Mouse (Mus musculus) liver, postnatal 0 days (tissue): Measurements from ENCODE around the gene Mef2d. TPM values are rescaled to one million over a fixed set of nuclear protein-coding genes. Genes with fewer than 3 reads are reported as not detected.
A peak's percentile ranks its signal among the peaks of the same experiment; 100 is the strongest.

ENCODE experiments used
- ATAC-seq: fragments of 200-750 bp; cut with Nextera tagmentation; 2 replicates; pipeline ENCODE4 v1.8.0; 2017; ENCODE audit warnings: mild to moderate bottlenecking, moderate library complexity
- DNase-seq: peaks from one replicate; pipeline ENCODE4 v3.0.0-alpha.2; 2016
- H3K27ac ChIP-seq: fragments of 300-500 bp; sonication (generic); 2 replicates; pipeline ENCODE4 v1.5.1; 2014; ENCODE audit warnings: antibody characterized with exemption, moderate library complexity, mild to moderate bottlenecking, low read depth
- H3K27me3 ChIP-seq: fragments of 300-500 bp; sonication (generic); 2 replicates; pipeline ENCODE4 v1.6.1; 2014; ENCODE audit warnings: low read length, control low read depth, mixed read lengths; ENCODE audit not compliant: insufficient read depth
- H3K36me3 ChIP-seq: fragments of 300-500 bp; sonication (generic); replicated peaks from 2 replicates; pipeline ENCODE4 v1.6.1; 2014; ENCODE audit warnings: mild to moderate bottlenecking, control low read depth, low read length, moderate library complexity, mixed read lengths; ENCODE audit not compliant: insufficient read depth
- H3K4me1 ChIP-seq: fragments of 300-500 bp; sonication (generic); 2 replicates; pipeline ENCODE4 v1.6.1; 2014; ENCODE audit warnings: antibody characterized with exemption, mild to moderate bottlenecking, control low read depth; ENCODE audit not compliant: insufficient read depth
- H3K4me2 ChIP-seq: fragments of 300-500 bp; sonication (generic); 2 replicates; pipeline ENCODE4 v1.6.1; 2014; ENCODE audit warnings: low read depth, mild to moderate bottlenecking, low read length, moderate library complexity, mixed read lengths
- H3K4me3 ChIP-seq: fragments of 300-500 bp; sonication (generic); 2 replicates; pipeline ENCODE4 v1.5.1; 2014; ENCODE audit warnings: low read depth, low read length
- H3K9ac ChIP-seq: fragments of 300-500 bp; sonication (generic); replicated peaks from 2 replicates; pipeline ENCODE4 v1.6.1; 2014; ENCODE audit warnings: mild to moderate bottlenecking, moderate library complexity
- H3K9me3 ChIP-seq: fragments of 300-500 bp; sonication (generic); 2 replicates; pipeline ENCODE4 v1.6.1; 2016; ENCODE audit warnings: mild to moderate bottlenecking, control low read depth, low read length, mixed read lengths
- CTCF ChIP-seq: sonication (generic); IDR thresholded peaks from 2 replicates; pipeline ENCODE4 v1.5.1; 2016; ENCODE audit warnings: antibody characterized with exemption, low read depth
- EP300 ChIP-seq: IDR thresholded peaks from 2 replicates; pipeline ENCODE4 v1.6.1; 2016; ENCODE audit warnings: antibody characterized with exemption, low read depth, mild to moderate bottlenecking
- WGBS: fragments of 180-500 bp; shearing (Covaris S2); extraction: QIAGEN DNeasy Blood & Tissue Kit; methylation state at CpG from one replicate; pipeline ENCODE4 v1.1.7; 2014; ENCODE audit not compliant: insufficient replicate concordance; 5-methylcytosine and 5-hydroxymethylcytosine counted together
- polyA plus RNA-seq: library from polyadenylated mRNA; unstranded; fragments of >200 nt; fragmentation: Nextera tagmentation; extraction: Ambion mirVana; gene quantifications from 2 replicates; pipeline ENCODE4 v1.2.1, GENCODE M21; 2015

Mef2d gene
- polyA plus RNA-seq, 1 experiment from 2014 or later: 5.7 TPM

DNA sequence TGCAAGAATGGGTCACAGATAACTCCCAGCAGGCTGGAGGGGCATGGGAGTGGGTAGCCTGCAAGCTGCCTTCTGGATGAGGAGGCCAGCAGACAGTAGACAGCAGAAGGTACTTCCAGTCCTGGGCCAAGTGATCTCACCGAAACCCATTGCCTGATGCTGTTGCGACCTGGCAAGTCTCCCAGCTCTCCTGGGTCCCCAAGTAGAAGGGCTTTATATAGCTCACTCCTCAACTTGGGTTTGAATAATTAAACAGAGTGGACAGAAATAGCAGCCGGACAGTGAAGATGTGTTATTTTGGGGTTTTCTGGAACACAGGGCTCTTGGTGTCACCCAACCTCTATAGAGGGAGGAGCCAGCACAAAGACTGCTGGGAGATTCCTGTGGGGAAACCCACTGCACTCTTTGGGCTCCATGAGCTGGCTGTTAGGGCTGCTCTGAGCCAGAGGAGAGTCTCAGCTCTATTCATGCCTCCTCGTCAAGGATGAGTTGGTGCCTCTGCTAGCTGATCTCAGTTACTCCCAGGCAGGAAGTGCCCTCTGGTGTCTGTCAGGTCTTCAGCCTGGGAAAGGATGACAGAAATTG lies 8.9 kb upstream of the Mef2d start:
- Histone ChIP-seq H3K4me1 (peaks cover 9% of the 10 kb centered on the region), H3K36me3 (no peaks in the 10 kb centered on the region), H3K9ac (no peak overlapping the region), H3K4me3 (no peak overlapping the region), H3K27ac (no peak overlapping the region), H3K4me2 (no peak overlapping the region), H3K9me3 (no peaks in the 10 kb centered on the region), H3K27me3 (no peaks in the 10 kb centered on the region)
- 59% methylated on average over 4 of the region's 4 CpGs for WGBS
- ATAC-seq (no peak), DNase-seq (no peak)
- TF ChIP-seq CTCF (peak; percentile 36), EP300 (no peak)

DNA sequence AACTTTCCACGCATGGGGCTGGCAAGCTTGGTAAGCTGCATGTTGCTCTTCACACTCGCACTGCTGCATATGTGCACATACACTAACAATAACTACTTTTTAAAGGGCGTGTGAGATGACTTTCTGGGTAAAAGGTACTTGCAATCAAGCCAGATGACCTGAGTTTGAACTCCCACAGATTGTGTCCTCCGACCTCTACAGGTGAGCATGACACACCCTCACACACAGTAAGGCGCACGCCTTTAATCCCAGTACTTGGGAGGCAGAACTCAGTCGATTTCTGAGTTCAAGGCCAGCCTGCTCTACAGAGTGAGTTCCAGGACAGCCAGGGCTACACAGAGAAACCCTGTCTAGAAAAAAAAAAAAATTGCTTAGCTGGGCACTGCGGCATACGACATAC lies 5.8 kb upstream of the Mef2d start:
- DNase-seq (no peak), ATAC-seq (peak; percentile 16)
- H3K9me3 ChIP-seq: no peaks in the 10 kb centered on the region
- H3K4me1 ChIP-seq: peaks cover 32% of the 10 kb centered on the region
- no peak overlapping the region for H3K27ac ChIP-seq
- no peak overlapping the region for H3K4me2 ChIP-seq
- H3K4me3 ChIP-seq: no peak overlapping the region
- H3K9ac ChIP-seq: no peak overlapping the region
- 67% methylated on average over 9 of the region's 9 CpGs for WGBS
- no peaks in the 10 kb centered on the region for H3K27me3 ChIP-seq
- TF ChIP-seq EP300 (no peak), CTCF (no peak)
- no peaks in the 10 kb centered on the region for H3K36me3 ChIP-seq

DNA sequence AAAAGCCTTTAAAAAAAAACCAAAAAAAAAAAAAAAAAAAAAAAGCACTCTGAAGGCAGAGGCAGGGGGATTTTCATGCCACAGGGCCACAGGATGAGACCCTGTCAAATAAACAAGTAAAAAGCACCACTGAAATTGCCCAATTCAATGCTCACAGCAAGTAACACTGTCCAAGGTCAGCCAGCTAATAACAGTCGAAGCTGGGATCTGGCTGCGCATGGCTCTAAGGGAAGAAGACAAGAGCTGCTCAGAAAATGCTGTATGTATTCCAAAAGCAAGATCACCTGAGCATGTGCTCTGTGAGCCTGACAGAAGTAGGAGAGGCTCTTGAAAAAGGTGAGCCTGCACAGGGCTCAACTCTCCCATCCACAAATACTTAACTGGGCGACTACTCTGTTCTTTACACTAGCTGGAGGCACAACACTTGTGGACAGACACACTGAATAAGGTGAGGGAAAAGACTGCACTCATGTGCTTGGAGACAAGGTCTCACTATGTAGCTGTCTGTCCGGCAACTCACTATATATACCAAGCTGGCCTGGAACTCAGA lies 5.2 kb upstream of the Mef2d start:
- Histone ChIP-seq H3K27me3 (no peaks in the 10 kb centered on the region), H3K9ac (no peak overlapping the region), H3K27ac (peak overlapping the region; percentile 31), H3K4me2 (peak overlapping the region; percentile 79; the same call in 1 of the 2 replicates), H3K9me3 (no peaks in the 10 kb centered on the region), H3K36me3 (no peaks in the 10 kb centered on the region), H3K4me3 (no peak overlapping the region), H3K4me1 (peaks cover 35% of the 10 kb centered on the region)
- no peak for ATAC-seq
- WGBS: 66% methylated on average over 4 of the region's 4 CpGs
- TF ChIP-seq CTCF (no peak), EP300 (no peak)
- DNase-seq: no peak

DNA sequence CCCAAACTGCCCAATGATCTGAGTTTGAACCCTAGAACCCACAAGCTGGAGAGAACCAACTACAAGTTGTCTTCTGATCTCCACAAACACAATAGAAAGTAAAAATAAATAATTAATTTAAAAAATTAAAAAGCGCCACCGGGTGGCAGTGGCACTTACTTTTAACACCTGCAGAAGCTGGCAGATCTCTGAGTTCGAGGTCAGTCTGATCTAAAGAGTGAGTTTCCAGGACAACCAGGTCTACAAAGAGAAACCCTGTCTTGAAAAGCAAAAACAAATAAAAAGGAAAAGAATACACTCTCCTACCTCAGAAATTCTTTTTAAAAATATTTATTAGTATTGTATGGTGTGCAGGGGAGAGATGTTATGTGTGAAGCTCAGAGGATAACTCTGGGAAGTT lies 4.4 kb upstream of the Mef2d start:
- no peak for ATAC-seq
- Histone ChIP-seq H3K27ac (peak overlapping the region; percentile 97), H3K4me2 (peak overlapping the region; percentile 79), H3K4me3 (peak overlapping the region; percentile 48), H3K4me1 (peaks cover 35% of the 10 kb centered on the region), H3K9me3 (no peaks in the 10 kb centered on the region), H3K27me3 (no peaks in the 10 kb centered on the region), H3K36me3 (no peaks in the 10 kb centered on the region), H3K9ac (no peak overlapping the region)
- no peak for DNase-seq
- TF ChIP-seq CTCF (no peak; the same call in 1 of the 2 replicates), EP300 (no peak)
- WGBS: 8% methylated on average over 3 of the region's 3 CpGs

DNA sequence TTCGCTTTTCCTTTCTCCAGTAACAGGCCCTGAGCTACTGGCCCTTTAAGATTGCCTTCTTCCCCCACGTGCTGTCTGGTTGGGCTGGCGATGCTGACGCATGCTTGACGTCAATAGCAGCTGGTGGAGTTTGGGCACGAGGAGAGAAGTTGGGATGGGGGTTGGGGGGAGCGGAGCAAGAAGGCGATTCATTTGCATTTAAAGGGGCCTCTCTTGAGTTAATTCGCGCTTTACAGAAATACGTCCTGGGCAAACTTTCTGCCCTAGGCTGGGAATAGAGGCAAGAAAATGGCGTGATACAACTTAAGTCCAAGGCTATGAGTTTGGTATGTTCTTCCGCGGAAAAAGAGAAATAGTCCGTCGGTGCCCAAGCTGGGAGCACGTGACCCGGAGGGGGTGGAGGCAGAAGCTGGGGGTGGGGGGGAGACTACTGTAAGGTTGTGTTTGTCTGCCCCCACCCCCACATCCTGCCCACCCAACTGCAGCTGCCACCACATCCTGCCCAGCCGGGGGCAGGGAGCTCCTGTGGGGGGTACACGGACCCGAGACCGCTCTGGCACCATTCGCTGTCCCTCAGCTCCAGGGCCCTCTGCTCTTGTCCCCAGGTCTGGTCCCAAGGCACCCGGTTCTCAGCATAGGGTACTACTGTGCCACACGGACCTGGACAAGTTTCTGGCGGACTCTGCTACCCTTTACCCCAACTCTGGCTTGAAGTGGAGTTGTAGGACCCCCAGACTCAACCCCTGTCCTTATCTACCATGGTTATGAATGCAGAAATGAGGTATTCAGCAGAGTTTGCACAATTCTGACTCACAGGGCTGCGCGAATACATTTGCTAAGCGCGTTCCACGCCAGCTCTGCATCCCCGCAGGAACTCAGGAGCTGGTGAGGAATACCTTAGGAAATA lies 3.6 kb upstream of the Mef2d start:
- Histone ChIP-seq H3K9me3 (no peaks in the 10 kb centered on the region), H3K4me2 (peak overlapping the region; percentile 79), H3K27ac (peak overlapping the region; percentile 97), H3K27me3 (no peaks in the 10 kb centered on the region), H3K36me3 (no peaks in the 10 kb centered on the region), H3K9ac (peak overlapping the region; percentile 69), H3K4me1 (peaks cover 41% of the 10 kb centered on the region), H3K4me3 (peak overlapping the region; percentile 48)
- ATAC-seq (peak; percentile 49), DNase-seq (peak; percentile 90)
- TF ChIP-seq EP300 (peak; percentile 86), CTCF (no peak)
- WGBS: under 1% methylated on average over 32 of the region's 32 CpGs
